Mouse (Mus musculus) myocyte (in vitro differentiated cells): ENCODE results near the gene Lrrc32. TPM values are rescaled to one million over a fixed set of nuclear protein-coding genes. Genes with fewer than 3 reads are reported as not detected.

ENCODE experiments used
- H3K27me3 ChIP-seq: one replicate; pipeline ENCODE4 v1.6.1; 2011; ENCODE audit not compliant: control insufficient read depth, insufficient read depth, insufficient read length
- H3K36me3 ChIP-seq: one replicate; pipeline ENCODE4 v1.6.1; 2011; ENCODE audit not compliant: control insufficient read depth, insufficient read depth
- H3K4me2 ChIP-seq: one replicate; pipeline ENCODE4 v1.6.1; 2011; ENCODE audit warnings: low read depth, control low read depth
- H3K4me3 ChIP-seq: one replicate; pipeline ENCODE4 v1.5.1; 2011; ENCODE audit warnings: mild to moderate bottlenecking, control low read depth, moderate library complexity
- H3K79me2 ChIP-seq: one replicate; pipeline ENCODE4 v1.6.1; 2011; ENCODE audit not compliant: control insufficient read depth, insufficient read depth
- H3ac ChIP-seq: one replicate; pipeline ENCODE4 v1.6.1; 2011; ENCODE audit not compliant: control insufficient read depth, insufficient read length
- CEBPB ChIP-seq: IDR thresholded peaks from 2 replicates; pipeline ENCODE4 v1.6.1; 2011; ENCODE audit warnings: mild to moderate bottlenecking, moderate library complexity; ENCODE audit not compliant: poor library complexity, insufficient read depth, severe bottlenecking
- E2F4 ChIP-seq: IDR thresholded peaks from one replicate; pipeline ENCODE4 v1.6.1; 2011; ENCODE audit warnings: mild to moderate bottlenecking, control low read depth, moderate library complexity; ENCODE audit not compliant: insufficient read depth
- MAX ChIP-seq: IDR thresholded peaks from one replicate; pipeline ENCODE4 v1.6.1; 2011; ENCODE audit warnings: low read depth, mild to moderate bottlenecking, control low read depth
- MYOD1 ChIP-seq, 3 experiments: IDR thresholded peaks; one replicate each; pipeline ENCODE4 v1.6.1; 2011; ENCODE audit warnings: control low read depth in 2 of 3, low read depth in 2 of 3, mild to moderate bottlenecking in 2 of 3, moderate library complexity in 1 of 3; ENCODE audit not compliant: insufficient read length in 2 of 3, control insufficient read depth in 1 of 3
- MYOG ChIP-seq, 3 experiments: IDR thresholded peaks; one replicate each; pipeline ENCODE4 v1.6.1; 2011; ENCODE audit warnings: control low read depth in 2 of 3, low read depth in 2 of 3, mild to moderate bottlenecking in 2 of 3; ENCODE audit not compliant: insufficient read length in 2 of 3, control insufficient read depth in 1 of 3, insufficient read depth in 1 of 3
- POLR2A ChIP-seq: IDR thresholded peaks from one replicate; pipeline ENCODE4 v1.6.1; 2011; ENCODE audit warnings: low read depth, mild to moderate bottlenecking, control low read depth, moderate library complexity; ENCODE audit not compliant: insufficient read length
- POLR2AphosphoS2 ChIP-seq: IDR thresholded peaks from one replicate; pipeline ENCODE4 v1.6.1; 2011; ENCODE audit warnings: low read depth, control low read depth; ENCODE audit not compliant: insufficient read length
- REST ChIP-seq: IDR thresholded peaks from one replicate; pipeline ENCODE4 v1.6.1; 2011; ENCODE audit warnings: mild to moderate bottlenecking, control low read depth, moderate library complexity; ENCODE audit not compliant: insufficient read depth, insufficient read length
- SRF ChIP-seq: IDR thresholded peaks from one replicate; pipeline ENCODE4 v1.6.1; 2011; ENCODE audit warnings: low read depth; ENCODE audit not compliant: control insufficient read depth, insufficient read length
- TCF12 ChIP-seq: IDR thresholded peaks from one replicate; pipeline ENCODE4 v1.6.1; 2011; ENCODE audit warnings: mild to moderate bottlenecking, control low read depth; ENCODE audit not compliant: poor library complexity, insufficient read depth, severe bottlenecking
- TCF3 ChIP-seq: IDR thresholded peaks from one replicate; pipeline ENCODE4 v1.6.1; 2011; ENCODE audit warnings: low read depth, control low read depth; ENCODE audit not compliant: insufficient read length
- USF1 ChIP-seq: IDR thresholded peaks from one replicate; pipeline ENCODE4 v1.6.1; 2011; ENCODE audit warnings: low read depth, mild to moderate bottlenecking, control low read depth, moderate library complexity
- polyA plus RNA-seq: library from polyadenylated mRNA; unstranded; fragments of >200 nt; fragmentation: generic; extraction: Trizol; gene quantifications from one replicate; pipeline ENCODE4 v1.2.1, GENCODE M21; 2012; ENCODE audit warnings: missing spikeins

The Lrrc32 gene
- polyA plus RNA-seq, 1 experiment: 0.22 TPM

DNA sequence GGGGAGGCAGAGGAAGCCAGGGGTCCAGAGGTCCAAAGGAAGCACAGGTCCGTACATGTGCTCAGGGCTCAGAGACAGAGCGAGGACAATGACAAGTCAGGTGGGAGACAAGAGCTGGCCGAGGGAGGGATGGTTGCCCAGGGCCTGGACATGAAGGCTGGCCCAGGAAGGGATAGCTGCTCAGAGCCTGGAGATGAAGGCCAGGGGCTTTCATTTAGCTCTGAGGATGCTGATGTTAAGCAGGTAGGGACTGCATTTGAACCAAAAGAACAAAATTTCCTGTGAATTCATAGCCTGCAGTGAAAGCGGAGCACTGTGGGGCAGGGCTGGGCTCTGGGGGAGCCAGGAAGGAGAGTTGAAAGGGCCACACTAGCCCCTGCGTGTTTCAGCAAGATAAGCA lies 3.2 kb downstream of the Lrrc32 start:
- Histone ChIP-seq H3K27me3 (no peaks in the 10 kb centered on the region), H3ac (no peak overlapping the region), H3K79me2 (no peaks in the 10 kb centered on the region), H3K4me2 (no peak overlapping the region), H3K4me3 (no peak overlapping the region), H3K36me3 (no peaks in the 10 kb centered on the region)
- TF ChIP-seq MAX: no peak

- Histone ChIP-seq H3ac (no peak overlapping the region), H3K4me3 (no peak overlapping the region), H3K79me2 (no peaks in the 10 kb centered on the region), H3K4me2 (no peak overlapping the region), H3K27me3 (no peaks in the 10 kb centered on the region), H3K36me3 (no peaks in the 10 kb centered on the region)
- TF ChIP-seq REST (no peak), USF1 (no peak), TCF3 (no peak), POLR2A (no peak), E2F4 (no peak), TCF12 (no peak), SRF (no peak)
These were observed 4.2 kb downstream of the Lrrc32 start for GRCm38 (mm10) chr7:98493307-98493706.

GRCm38 (mm10) chr7:98493901-98494480 lies 4.9 kb downstream of the Lrrc32 start:
- Histone ChIP-seq H3K27me3 (no peaks in the 10 kb centered on the region), H3K4me3 (no peak overlapping the region), H3K36me3 (no peaks in the 10 kb centered on the region), H3K4me2 (no peak overlapping the region), H3K79me2 (no peaks in the 10 kb centered on the region), H3ac (no peak overlapping the region)
- TF ChIP-seq MYOD1 (IDR thresholded peaks at IDR 0.05; ENCODE audit: control insufficient read depth in 1 of 3, insufficient read length in 2 of 3, low read depth in 2 of 3) (no peak), MAX (no peak), REST (no peak), POLR2AphosphoS2 (no peak)

GRCm38 (mm10) chr7:98495591-98495990 lies 6.5 kb downstream of the Lrrc32 start:
- H3ac ChIP-seq: no peak overlapping the region
- TF ChIP-seq MYOG (IDR thresholded peaks at IDR 0.05; ENCODE audit: control insufficient read depth in 1 of 3, insufficient read depth in 1 of 3, insufficient read length in 2 of 3, low read depth in 2 of 3) (no peak), CEBPB (no peak), REST (no peak), SRF (no peak), MYOD1 (IDR thresholded peaks at IDR 0.05; ENCODE audit: control insufficient read depth in 1 of 3, insufficient read length in 2 of 3, low read depth in 2 of 3) (no peak), MAX (no peak), E2F4 (no peak), POLR2A (no peak), TCF3 (no peak), TCF12 (no peak), USF1 (no peak), POLR2AphosphoS2 (no peak)
- H3K4me2 ChIP-seq: no peak overlapping the region
- no peak overlapping the region for H3K4me3 ChIP-seq
- no peaks in the 10 kb centered on the region for H3K36me3 ChIP-seq
- no peaks in the 10 kb centered on the region for H3K27me3 ChIP-seq
- H3K79me2 ChIP-seq: no peaks in the 10 kb centered on the region

DNA sequence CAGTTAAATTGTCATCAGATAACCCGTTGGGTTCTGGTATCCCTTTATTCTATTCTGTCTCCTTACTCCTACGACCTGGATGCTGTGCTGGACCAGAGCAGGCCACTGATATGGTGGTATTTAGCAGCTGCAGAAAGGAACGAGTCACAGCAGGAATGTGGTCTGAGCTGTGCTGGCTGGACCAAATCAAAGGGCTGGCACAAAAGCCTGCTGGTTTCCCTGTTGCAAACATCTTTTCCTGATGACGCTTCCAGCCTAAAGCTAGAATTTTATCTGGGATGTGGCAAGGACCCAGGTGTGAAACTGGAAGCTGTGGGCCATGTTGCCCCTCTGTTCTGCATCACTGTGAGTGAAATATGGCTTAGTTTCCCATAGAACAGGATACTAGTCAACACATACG lies 8.4 kb downstream of the Lrrc32 start:
- TF ChIP-seq TCF12: no peak
- TF ChIP-seq TCF3: no peak
- no peak for TF ChIP-seq USF1
- TF ChIP-seq SRF: no peak
- no peak for TF ChIP-seq POLR2AphosphoS2
- TF ChIP-seq E2F4: no peak
- no peak for TF ChIP-seq POLR2A
- TF ChIP-seq CEBPB: no peak
- TF ChIP-seq MYOD1 (IDR thresholded peaks at IDR 0.05; ENCODE audit: control insufficient read depth in 1 of 3, insufficient read length in 2 of 3, low read depth in 2 of 3): no peak
- TF ChIP-seq MAX: no peak
- TF ChIP-seq MYOG (IDR thresholded peaks at IDR 0.05; ENCODE audit: control insufficient read depth in 1 of 3, insufficient read depth in 1 of 3, insufficient read length in 2 of 3, low read depth in 2 of 3): no peak
- TF ChIP-seq REST: no peak
- Histone ChIP-seq H3K36me3 (no peaks in the 10 kb centered on the region), H3K79me2 (no peaks in the 10 kb centered on the region), H3K4me2 (no peak overlapping the region), H3K4me3 (no peak overlapping the region), H3ac (no peak overlapping the region), H3K27me3 (no peaks in the 10 kb centered on the region)
